28 mouse cellular contexts compared by ENCODE assay signal in the genomic region with DNA sequence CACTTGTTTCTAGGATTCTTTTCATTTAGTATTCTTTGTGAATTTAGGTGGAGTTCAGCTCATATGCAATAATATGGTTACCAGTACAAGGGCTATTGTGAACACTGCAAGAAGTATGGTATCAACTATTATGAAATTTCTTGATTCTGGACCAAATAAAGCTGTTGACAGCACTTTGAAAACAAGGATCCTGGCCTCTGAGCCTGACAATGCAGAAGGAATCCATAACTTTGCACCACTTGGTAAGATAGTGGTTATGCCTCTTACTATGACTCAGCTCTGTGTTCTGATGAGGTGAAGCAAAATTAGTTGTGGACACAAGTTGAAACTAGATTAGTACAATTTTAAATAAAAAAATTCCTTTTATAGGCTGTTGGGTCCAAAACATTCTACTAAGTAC.
DNase-seq lines count a peak whose midpoint lies in the region; ATAC-seq and TF ChIP-seq lines count a peak whose summit lies in the region.
"Had no signal": no experiment of that assay in that cellular context is flagged by ENCODE, and none has a peak within 500 bp of the region (broad histone marks: within the 10 kb centered on the region; RNA-seq: fewer than 3 reads in every experiment).

No protein-coding gene starts in this region.

- no peaks in the 10 kb centered on the region for H3K9me3 ChIP-seq in lung, postnatal 0 days (ENCODE audit: low read length)
- H3K9me3 ChIP-seq: embryonic facial prominence, embryonic 13.5 days; embryonic facial prominence, embryonic 15.5 days; forebrain, embryonic 13.5 days; forebrain, embryonic 15.5 days; G1E had no signal

- no peak overlapping the region for H3K4me2 ChIP-seq in lung, postnatal 0 days (replicated peaks; ENCODE audit: low read depth, low read length)
- H3K4me2 ChIP-seq: embryonic facial prominence, embryonic 13.5 days; embryonic facial prominence, embryonic 15.5 days; forebrain, embryonic 13.5 days; forebrain, embryonic 15.5 days had no signal

- no peak for TF ChIP-seq CTCF in lung, postnatal 0 days (IDR thresholded peaks at IDR 0.05)
- no peak for TF ChIP-seq CTCF in lung, adult 2 months (IDR thresholded peaks at IDR 0.05; ENCODE audit: insufficient read depth, low read length)
- TF ChIP-seq CTCF in bone marrow macrophage, adult 2 months (IDR thresholded peaks at IDR 0.05; ENCODE audit: low read depth, low read length) = no peak

- peak; percentile 85 for ATAC-seq in lung, postnatal 0 days
- ATAC-seq: CD4-positive, CD25-positive, alpha-beta regulatory T cell, adult 4 months; forebrain, embryonic 13.5 days; forebrain, embryonic 15.5 days; forebrain, postnatal 0 days had no signal

- TF ChIP-seq EP300 in lung, postnatal 0 days (IDR thresholded peaks at IDR 0.05) = no peak

- H3K4me3 ChIP-seq in lung, postnatal 0 days (ENCODE audit: low read depth, low read length) = no peak overlapping the region
- H3K4me3 ChIP-seq in lung, adult 2 months (replicated peaks; ENCODE audit: extremely low read depth, low read depth, low read length) = no peak overlapping the region
- no peak overlapping the region for H3K4me3 ChIP-seq in bone marrow macrophage, adult 2 months (ENCODE audit: insufficient read depth, low read length)
- H3K4me3 ChIP-seq in macrophage (ENCODE audit: inconsistent target) = no peak overlapping the region
- H3K4me3 ChIP-seq: embryonic facial prominence, embryonic 13.5 days; embryonic facial prominence, embryonic 15.5 days; erythroblast, embryonic 14.5 days; forebrain, embryonic 13.5 days; forebrain, embryonic 15.5 days had no signal

- TF ChIP-seq POLR2A in lung, adult 2 months (IDR thresholded peaks at IDR 0.05; ENCODE audit: borderline replicate concordance, extremely low read depth, low read depth, low read length) = no peak
- TF ChIP-seq POLR2A in bone marrow macrophage, adult 2 months (IDR thresholded peaks at IDR 0.05; ENCODE audit: borderline replicate concordance, low read depth, low read length) = no peak

- no peaks in the 10 kb centered on the region for H3K27me3 ChIP-seq in lung, postnatal 0 days (replicated peaks; ENCODE audit: insufficient read depth, low read length)
- H3K27me3 ChIP-seq: CH12.LX; embryonic facial prominence, embryonic 13.5 days; embryonic facial prominence, embryonic 15.5 days; forebrain, embryonic 13.5 days; forebrain, embryonic 15.5 days had no signal

- peak overlapping the region; percentile 14; the same call in 1 of the 2 replicates for H3K27ac ChIP-seq in lung, postnatal 0 days (ENCODE audit: low read length)
- H3K27ac ChIP-seq in bone marrow macrophage, adult 2 months (ENCODE audit: insufficient read depth, low read depth, low read length) = 0 out of 2 replicates have a peak overlapping the region, but pooled peaks have one; percentile 4
- peak overlapping the region; percentile 16; the same call in 1 of the 2 replicates for H3K27ac ChIP-seq in macrophage
- H3K27ac ChIP-seq: embryonic facial prominence, embryonic 13.5 days; embryonic facial prominence, embryonic 15.5 days; forebrain, embryonic 13.5 days; forebrain, embryonic 15.5 days had no signal

- intact Hi-C loops in heart, postnatal 14 days (cut with DNase I) = no loop called here

- no peak overlapping the region for H3K9ac ChIP-seq in lung, postnatal 0 days (replicated peaks; ENCODE audit: low read depth)
- H3K9ac ChIP-seq: embryonic facial prominence, embryonic 13.5 days; embryonic facial prominence, embryonic 15.5 days; forebrain, embryonic 13.5 days; forebrain, embryonic 15.5 days; forebrain, postnatal 0 days had no signal

- H3K79me2 ChIP-seq in macrophage (ENCODE audit: inconsistent target) = no peaks in the 10 kb centered on the region

- H3K4me1 ChIP-seq in lung, postnatal 0 days (ENCODE audit: insufficient read depth, low read depth, low read length) = no peaks in the 10 kb centered on the region
- H3K4me1 ChIP-seq in lung, adult 2 months (ENCODE audit: control insufficient read depth, insufficient read depth, low read length) = no peaks in the 10 kb centered on the region; the same call in 1 of the 2 replicates
- peaks cover 4% of the 10 kb centered on the region; the same call in 1 of the 2 replicates for H3K4me1 ChIP-seq in bone marrow macrophage, adult 2 months (ENCODE audit: control insufficient read depth, insufficient read depth, low read length)
- H3K4me1 ChIP-seq: embryonic facial prominence, embryonic 13.5 days; embryonic facial prominence, embryonic 15.5 days; forebrain, embryonic 13.5 days; forebrain, embryonic 15.5 days had no signal

- peaks cover 32% of the 10 kb centered on the region for H3K36me3 ChIP-seq in lung, postnatal 0 days (ENCODE audit: insufficient read depth, low read length)
- H3K36me3 ChIP-seq in macrophage (ENCODE audit: inconsistent target) = peaks cover 61% of the 10 kb centered on the region

- peak; percentile 71 for DNase-seq in lung, postnatal 0 days (ENCODE audit: low spot score)
- DNase-seq in lung, adult 2 months = no peak
- DNase-seq in lung, postnatal 36 days = peak; percentile 8
- DNase-seq in lung, postnatal 14 days = no peak
- DNase-seq in layer of hippocampus, adult 8-10 months (ENCODE audit: low spot score in 2 of 2) = no peak
- no peak for DNase-seq in heart, postnatal 14 days
- DNase-seq: adrenal gland, adult 8-10 months; adrenal gland, postnatal 14 days; adrenal gland, postnatal 36 days; B cell, adult 2 months; cerebellum, adult 11 months; cerebellum, adult 18-20 months; cerebellum, adult 8-10 months; cerebellum, adult 9-11 months; cerebellum, postnatal 14 days; cerebellum, postnatal 36 days; embryo, embryonic 11 days; forebrain, postnatal 0 days had no signal

Comparison
In these comparisons a context has a peak if more than half of its experiments do, and no peak if none do; other contexts are left out.
1. DNase-seq: peak in lung, postnatal 0 days (single experiment) and lung, postnatal 36 days (single experiment); none in lung, adult 2 months (single experiment), lung, postnatal 14 days (single experiment), layer of hippocampus, adult 8-10 months (0 of 2) and heart, postnatal 14 days (0 of 2).
2. Peak in every context shown above with its lines, with median percentiles within 50 percentile points of each other: H3K27ac ChIP-seq.